Mouse (Mus musculus): ENCODE results near the gene Nudt15.

GRCm38 (mm10) chr14:73503237-73503933, 44.7 kb downstream of the Nudt15 start:
- TF ChIP-seq CTCF (IDR thresholded peaks at IDR 0.05; ENCODE audit: control insufficient read depth, insufficient read depth, low read length) = no peak
- TF ChIP-seq POLR2A (IDR thresholded peaks at IDR 0.05; ENCODE audit: borderline replicate concordance, control insufficient read depth, low read depth, low read length) = no peak

All from bone marrow, adult 2 months (tissue).